In genomic region chr9:62763478-62763877, GRCm38 (mm10) we compare ENCODE assay signal across 9 mouse cellular contexts. TPM values are rescaled to one million over a fixed set of nuclear protein-coding genes. Genes with fewer than 3 reads are reported as not detected.
A peak's percentile ranks its signal among the peaks of the same experiment; 100 is the strongest.
DNase-seq lines count a peak whose midpoint lies in the region; ATAC-seq lines count a peak whose summit lies in the region.
"Had no signal": no experiment of that assay in that cellular context is flagged by ENCODE, and none has a peak within 500 bp of the region (broad histone marks: within the 10 kb centered on the region; RNA-seq: fewer than 3 reads in every experiment).

No protein-coding gene starts in this region.

- 28% methylated on average over 13 of the region's 13 CpGs for WGBS in hindbrain, embryonic 12.5 days
- 21% methylated on average over 13 of the region's 13 CpGs for WGBS in hindbrain, embryonic 10.5 days
- 14% methylated on average over 13 of the region's 13 CpGs for WGBS in forebrain, embryonic 12.5 days
- 16% methylated on average over 13 of the region's 13 CpGs for WGBS in midbrain, embryonic 13.5 days
- WGBS in liver, embryonic 12.5 days (ENCODE audit: insufficient replicate concordance): 10% methylated on average over 13 of the region's 13 CpGs

- peaks cover 7% of the 10 kb centered on the region; the same call in 1 of the 2 replicates for H3K27me3 ChIP-seq in hindbrain, embryonic 12.5 days
- H3K27me3 ChIP-seq in hindbrain, embryonic 10.5 days (ENCODE audit: insufficient read depth, poor library complexity, severe bottlenecking): peaks cover 17% of the 10 kb centered on the region
- H3K27me3 ChIP-seq in forebrain, embryonic 12.5 days: no peaks in the 10 kb centered on the region
- 0 out of 2 replicates have a peak, but pooled peaks cover 4% of the 10 kb centered on the region for H3K27me3 ChIP-seq in midbrain, embryonic 13.5 days
- peaks cover 36% of the 10 kb centered on the region for H3K27me3 ChIP-seq in liver, embryonic 12.5 days (replicated peaks)
- H3K27me3 ChIP-seq: Patski had no signal

- no peak for DNase-seq in hindbrain, embryonic 10.5 days (ENCODE audit: low spot score)
- DNase-seq in ES-CJ7 (ENCODE audit: low read depth, low spot score): peak; percentile 54
- no peak for DNase-seq in cerebellum, adult 9-11 months

- no peak overlapping the region for H3K27ac ChIP-seq in hindbrain, embryonic 12.5 days
- no peak overlapping the region; the same call in 1 of the 2 replicates for H3K27ac ChIP-seq in hindbrain, embryonic 10.5 days
- no peak overlapping the region for H3K27ac ChIP-seq in forebrain, embryonic 12.5 days
- H3K27ac ChIP-seq in midbrain, embryonic 13.5 days: no peak overlapping the region
- no peak overlapping the region for H3K27ac ChIP-seq in liver, embryonic 12.5 days

- H3K4me1 ChIP-seq in hindbrain, embryonic 12.5 days: no peaks in the 10 kb centered on the region
- peaks cover 10% of the 10 kb centered on the region for H3K4me1 ChIP-seq in hindbrain, embryonic 10.5 days (replicated peaks)
- H3K4me1 ChIP-seq in forebrain, embryonic 12.5 days: 0 out of 2 replicates have a peak, but pooled peaks cover 6% of the 10 kb centered on the region
- peaks cover 6% of the 10 kb centered on the region; the same call in 1 of the 2 replicates for H3K4me1 ChIP-seq in midbrain, embryonic 13.5 days (replicated peaks)
- peaks cover 4% of the 10 kb centered on the region; the same call in 1 of the 2 replicates for H3K4me1 ChIP-seq in liver, embryonic 12.5 days

- no peak for ATAC-seq in hindbrain, embryonic 12.5 days (ENCODE audit: low FRiP score)
- no peak for ATAC-seq in forebrain, embryonic 12.5 days (ENCODE audit: low FRiP score)
- ATAC-seq in midbrain, embryonic 13.5 days: no peak
- no peak for ATAC-seq in inflammation-experienced regulatory T-cells, adult 6 months
- ATAC-seq in liver, embryonic 12.5 days: no peak
- ATAC-seq: Patski had no signal

- H3K9ac ChIP-seq in hindbrain, embryonic 12.5 days: no peak overlapping the region
- no peak overlapping the region for H3K9ac ChIP-seq in forebrain, embryonic 12.5 days
- no peak overlapping the region for H3K9ac ChIP-seq in midbrain, embryonic 13.5 days (replicated peaks)
- H3K9ac ChIP-seq in liver, embryonic 12.5 days: no peak overlapping the region

- H3K36me3 ChIP-seq in hindbrain, embryonic 12.5 days: no peaks in the 10 kb centered on the region
- no peaks in the 10 kb centered on the region for H3K36me3 ChIP-seq in hindbrain, embryonic 10.5 days
- H3K36me3 ChIP-seq in forebrain, embryonic 12.5 days (replicated peaks): no peaks in the 10 kb centered on the region
- no peaks in the 10 kb centered on the region for H3K36me3 ChIP-seq in midbrain, embryonic 13.5 days
- H3K36me3 ChIP-seq in liver, embryonic 12.5 days: no peaks in the 10 kb centered on the region

- H3K4me3 ChIP-seq in hindbrain, embryonic 12.5 days: no peak overlapping the region
- no peak overlapping the region for H3K4me3 ChIP-seq in hindbrain, embryonic 10.5 days
- no peak overlapping the region for H3K4me3 ChIP-seq in forebrain, embryonic 12.5 days (replicated peaks)
- H3K4me3 ChIP-seq in midbrain, embryonic 13.5 days (replicated peaks): no peak overlapping the region
- H3K4me3 ChIP-seq in liver, embryonic 12.5 days: no peak overlapping the region

- H3K9me3 ChIP-seq in hindbrain, embryonic 12.5 days (replicated peaks): no peaks in the 10 kb centered on the region
- H3K9me3 ChIP-seq in hindbrain, embryonic 10.5 days: no peaks in the 10 kb centered on the region
- H3K9me3 ChIP-seq in forebrain, embryonic 12.5 days: no peaks in the 10 kb centered on the region
- no peaks in the 10 kb centered on the region for H3K9me3 ChIP-seq in midbrain, embryonic 13.5 days
- H3K9me3 ChIP-seq in liver, embryonic 12.5 days (replicated peaks): no peaks in the 10 kb centered on the region

- H3K4me2 ChIP-seq in hindbrain, embryonic 12.5 days (replicated peaks): peak overlapping the region; percentile 22; the same call in 1 of the 2 replicates
- H3K4me2 ChIP-seq in forebrain, embryonic 12.5 days: peak overlapping the region; percentile 36
- H3K4me2 ChIP-seq in midbrain, embryonic 13.5 days (replicated peaks): peak overlapping the region; percentile 31
- H3K4me2 ChIP-seq in liver, embryonic 12.5 days: no peak overlapping the region

RNA-seq across cellular contexts. Expression of gene Fem1b, which starts 48.3 kb away (rescaled TPM):
- 55.7 and 60.4 TPM in 2 replicates for polyA plus RNA-seq in hindbrain, embryonic 12.5 days (2016; fragmentation: Nextera tagmentation; extraction: Ambion mirVana)
- 30.0 and 32.2 TPM in 2 replicates for polyA plus RNA-seq in hindbrain, embryonic 10.5 days (2016; fragmentation: Nextera tagmentation; extraction: Ambion mirVana)
- polyA plus RNA-seq in forebrain, embryonic 12.5 days (2016; fragmentation: Nextera tagmentation; extraction: Ambion mirVana): 56.6 and 59.0 TPM in 2 replicates
- 56.2 and 58.1 TPM in 2 replicates for polyA plus RNA-seq in midbrain, embryonic 13.5 days (2015; fragmentation: Nextera tagmentation; extraction: Ambion mirVana)
- 1 to 10 TPM; 3.8 to 4.1 (median 4.1) TPM for polyA plus RNA-seq in inflammation-experienced regulatory T-cells, adult 6 months (2017; shearing (Covaris generic))
- polyA plus RNA-seq in liver, embryonic 12.5 days (2016; fragmentation: Nextera tagmentation; extraction: Ambion mirVana): 19.5 and 20.3 TPM in 2 replicates
